Mouse (Mus musculus): Measurements from ENCODE around the gene Cryzl1. TPM values are rescaled to one million over a fixed set of nuclear protein-coding genes. Genes with fewer than 3 reads are reported as not detected.
A peak's percentile ranks its signal among the peaks of the same experiment; 100 is the strongest.

Cryzl1 gene
- 45.2 and 45.3 TPM in 2 replicates for polyA plus RNA-seq (2015; fragmentation: Nextera tagmentation; extraction: Ambion mirVana)

GRCm38 (mm10) chr16:91728123-91729065, at the start of gene Cryzl1:
Gene Cryzl1 (minus strand): TSS chr16:91728975.
- H3K9ac ChIP-seq (ENCODE audit: low read length): peak within 1 kb of the TSS; percentile 81
- peak within 1 kb of the TSS; percentile 86 for H3K4me2 ChIP-seq (replicated peaks; ENCODE audit: low read depth)
- H3K4me3 ChIP-seq (ENCODE audit: low read depth, low read length): peak within 1 kb of the TSS; percentile 83
- DNase-seq (ENCODE audit: low spot score): peak; percentile 97
- peak; percentile 96 for ATAC-seq (ENCODE audit: low FRiP score, low TSS enrichment)
- H3K4me1 ChIP-seq (replicated peaks; ENCODE audit: control insufficient read depth, insufficient read depth): 0 out of 2 replicates have a peak, but pooled peaks cover 3% of the 10 kb centered on the region
- H3K27me3 ChIP-seq (ENCODE audit: control insufficient read depth, insufficient read depth, low read length): no peaks in the 10 kb centered on the region
- TF ChIP-seq CTCF (IDR thresholded peaks at IDR 0.05; ENCODE audit: low read depth) (no peak), EP300 (optimal IDR thresholded peaks at IDR 0.05) (no peak)
- WGBS: under 1% methylated on average over 46 of the region's 46 CpGs
- H3K36me3 ChIP-seq (ENCODE audit: control insufficient read depth, insufficient read depth, low read length): no peaks in the 10 kb centered on the region
- no peaks in the 10 kb centered on the region for H3K9me3 ChIP-seq (ENCODE audit: control insufficient read depth, low read length)
- peak within 1 kb of the TSS; percentile 92 for H3K27ac ChIP-seq (replicated peaks)

GRCm38 (mm10) chr16:91772586-91772985, 43.8 kb upstream of the Cryzl1 start:
- no peaks in the 10 kb centered on the region for H3K27me3 ChIP-seq (ENCODE audit: control insufficient read depth, insufficient read depth, low read length)
- no peaks in the 10 kb centered on the region for H3K36me3 ChIP-seq (ENCODE audit: control insufficient read depth, insufficient read depth, low read length)
- TF ChIP-seq EP300 (optimal IDR thresholded peaks at IDR 0.05): no peak
- TF ChIP-seq CTCF (IDR thresholded peaks at IDR 0.05; ENCODE audit: low read depth): no peak
- no peaks in the 10 kb centered on the region for H3K4me1 ChIP-seq (replicated peaks; ENCODE audit: control insufficient read depth, insufficient read depth)
- ATAC-seq (ENCODE audit: low FRiP score, low TSS enrichment) (no peak), DNase-seq (ENCODE audit: low spot score) (no peak)
- no peak overlapping the region for H3K4me3 ChIP-seq (ENCODE audit: low read depth, low read length)
- no peak overlapping the region for H3K4me2 ChIP-seq (replicated peaks; ENCODE audit: low read depth)
- 75% methylated on average over 7 of the region's 7 CpGs for WGBS
- H3K9me3 ChIP-seq (ENCODE audit: control insufficient read depth, low read length): no peaks in the 10 kb centered on the region
- no peak overlapping the region for H3K9ac ChIP-seq (ENCODE audit: low read length)
- no peak overlapping the region; the same call in 1 of the 2 replicates for H3K27ac ChIP-seq (replicated peaks)

- peak; percentile 53; the same call in 1 of the 2 replicates for ATAC-seq (ENCODE audit: low FRiP score, low TSS enrichment)
- WGBS: 73% methylated on average over 6 of the region's 6 CpGs
- no peaks in the 10 kb centered on the region for H3K9me3 ChIP-seq (ENCODE audit: control insufficient read depth, low read length)
- no peak overlapping the region for H3K9ac ChIP-seq (ENCODE audit: low read length)
- TF ChIP-seq CTCF (IDR thresholded peaks at IDR 0.05; ENCODE audit: low read depth) (no peak), EP300 (optimal IDR thresholded peaks at IDR 0.05) (no peak)
- H3K4me3 ChIP-seq (ENCODE audit: low read depth, low read length): no peak overlapping the region
- no peak overlapping the region for H3K4me2 ChIP-seq (replicated peaks; ENCODE audit: low read depth)
- DNase-seq (ENCODE audit: low spot score): peak; percentile 34
- H3K27ac ChIP-seq (replicated peaks): no peak overlapping the region
- no peaks in the 10 kb centered on the region for H3K27me3 ChIP-seq (ENCODE audit: control insufficient read depth, insufficient read depth, low read length)
- H3K36me3 ChIP-seq (ENCODE audit: control insufficient read depth, insufficient read depth, low read length): no peaks in the 10 kb centered on the region
- H3K4me1 ChIP-seq (replicated peaks; ENCODE audit: control insufficient read depth, insufficient read depth): peaks cover 3% of the 10 kb centered on the region; the same call in 1 of the 2 replicates
Observed at GRCm38 (mm10) chr16:91771334-91771733, 42.6 kb upstream of the Cryzl1 start.

GRCm38 (mm10) chr16:91770662-91771061, 41.9 kb upstream of the Cryzl1 start:
- Histone ChIP-seq H3K27me3 (ENCODE audit: control insufficient read depth, insufficient read depth, low read length) (no peaks in the 10 kb centered on the region), H3K9me3 (ENCODE audit: control insufficient read depth, low read length) (no peaks in the 10 kb centered on the region), H3K36me3 (ENCODE audit: control insufficient read depth, insufficient read depth, low read length) (no peaks in the 10 kb centered on the region), H3K4me3 (ENCODE audit: low read depth, low read length) (no peak overlapping the region), H3K27ac (replicated peaks) (0 out of 2 replicates have a peak overlapping the region, but pooled peaks have one; percentile 13), H3K4me1 (replicated peaks; ENCODE audit: control insufficient read depth, insufficient read depth) (peaks cover 3% of the 10 kb centered on the region; the same call in 1 of the 2 replicates), H3K9ac (ENCODE audit: low read length) (no peak overlapping the region), H3K4me2 (replicated peaks; ENCODE audit: low read depth) (no peak overlapping the region)
- peak; percentile 39; the same call in 1 of the 2 replicates for ATAC-seq (ENCODE audit: low FRiP score, low TSS enrichment)
- 51% methylated on average over 5 of the region's 5 CpGs for WGBS
- DNase-seq (ENCODE audit: low spot score): no peak
- TF ChIP-seq EP300 (optimal IDR thresholded peaks at IDR 0.05): no peak
- TF ChIP-seq CTCF (IDR thresholded peaks at IDR 0.05; ENCODE audit: low read depth): no peak

- ATAC-seq (ENCODE audit: low FRiP score, low TSS enrichment): no peak
- no peak overlapping the region for H3K4me3 ChIP-seq (ENCODE audit: low read depth, low read length)
- H3K9me3 ChIP-seq (ENCODE audit: control insufficient read depth, low read length): no peaks in the 10 kb centered on the region
- WGBS: 75% methylated on average over 5 of the region's 5 CpGs
- H3K27me3 ChIP-seq (ENCODE audit: control insufficient read depth, insufficient read depth, low read length): no peaks in the 10 kb centered on the region
- no peak overlapping the region for H3K4me2 ChIP-seq (replicated peaks; ENCODE audit: low read depth)
- peaks cover 3% of the 10 kb centered on the region; the same call in 1 of the 2 replicates for H3K4me1 ChIP-seq (replicated peaks; ENCODE audit: control insufficient read depth, insufficient read depth)
- H3K36me3 ChIP-seq (ENCODE audit: control insufficient read depth, insufficient read depth, low read length): no peaks in the 10 kb centered on the region
- TF ChIP-seq CTCF (IDR thresholded peaks at IDR 0.05; ENCODE audit: low read depth): no peak
- TF ChIP-seq EP300 (optimal IDR thresholded peaks at IDR 0.05): no peak
- H3K9ac ChIP-seq (ENCODE audit: low read length): no peak overlapping the region
- no peak overlapping the region for H3K27ac ChIP-seq (replicated peaks)
- DNase-seq (ENCODE audit: low spot score): no peak
Observed at GRCm38 (mm10) chr16:91769911-91770310, 41.1 kb upstream of the Cryzl1 start.

GRCm38 (mm10) chr16:91768586-91768985, 39.8 kb upstream of the Cryzl1 start:
- Histone ChIP-seq H3K4me3 (ENCODE audit: low read depth, low read length) (no peak overlapping the region), H3K27ac (replicated peaks) (no peak overlapping the region), H3K4me2 (replicated peaks; ENCODE audit: low read depth) (no peak overlapping the region), H3K9ac (ENCODE audit: low read length) (no peak overlapping the region), H3K36me3 (ENCODE audit: control insufficient read depth, insufficient read depth, low read length) (no peaks in the 10 kb centered on the region), H3K9me3 (ENCODE audit: control insufficient read depth, low read length) (no peaks in the 10 kb centered on the region), H3K27me3 (ENCODE audit: control insufficient read depth, insufficient read depth, low read length) (no peaks in the 10 kb centered on the region), H3K4me1 (replicated peaks; ENCODE audit: control insufficient read depth, insufficient read depth) (peaks cover 3% of the 10 kb centered on the region; the same call in 1 of the 2 replicates)
- ATAC-seq (ENCODE audit: low FRiP score, low TSS enrichment): no peak
- 87% methylated on average over 6 of the region's 6 CpGs for WGBS
- no peak for TF ChIP-seq EP300 (optimal IDR thresholded peaks at IDR 0.05)
- no peak for TF ChIP-seq CTCF (IDR thresholded peaks at IDR 0.05; ENCODE audit: low read depth)
- no peak for DNase-seq (ENCODE audit: low spot score)

All from stomach, postnatal 0 days (tissue).